Mouse (Mus musculus): ENCODE results near the gene Rapgef4. TPM values are rescaled to one million over a fixed set of nuclear protein-coding genes. Genes with fewer than 3 reads are reported as not detected.

The Rapgef4 gene
- polyA plus RNA-seq, 1 experiment from 2014 or later, result 5.3 TPM

GRCm38 (mm10) chr2:72282733-72283132 lies 301.7 kb downstream of the Rapgef4 start:
- Histone ChIP-seq H3K9me3 (replicated peaks) (no peaks in the 10 kb centered on the region), H3K27me3 (replicated peaks) (no peaks in the 10 kb centered on the region), H3K36me3 (no peaks in the 10 kb centered on the region), H3K9ac (no peak overlapping the region), H3K4me2 (no peak overlapping the region), H3K4me1 (replicated peaks) (peaks cover 24% of the 10 kb centered on the region), H3K27ac (ENCODE audit: poor library complexity, severe bottlenecking) (no peak overlapping the region), H3K4me3 (no peak overlapping the region)
- 70% methylated on average over 4 of the region's 4 CpGs for WGBS
- no peak for ATAC-seq (ENCODE audit: insufficient number of reproducible peaks, low FRiP score)

GRCm38 (mm10) chr2:72284689-72285088 lies 303.6 kb downstream of the Rapgef4 start:
- Histone ChIP-seq H3K27me3 (replicated peaks) (no peaks in the 10 kb centered on the region), H3K9ac (no peak overlapping the region), H3K4me2 (peak overlapping the region; percentile 71), H3K9me3 (replicated peaks) (no peaks in the 10 kb centered on the region), H3K36me3 (no peaks in the 10 kb centered on the region), H3K4me3 (no peak overlapping the region), H3K4me1 (replicated peaks) (peaks cover 39% of the 10 kb centered on the region), H3K27ac (ENCODE audit: poor library complexity, severe bottlenecking) (peak overlapping the region; percentile 92)
- WGBS, result 43% methylated on average over 7 of the region's 7 CpGs
- no peak for ATAC-seq (ENCODE audit: insufficient number of reproducible peaks, low FRiP score)

GRCm38 (mm10) chr2:72285256-72285887 lies 304.3 kb downstream of the Rapgef4 start, which contains the start of gene Map3k20:
Gene Map3k20, plus strand, starts transcription at chr2:72285637.
- H3K27me3 ChIP-seq (replicated peaks), result no peaks in the 10 kb centered on the region
- peak within 1 kb of the TSS; percentile 90 for H3K4me3 ChIP-seq
- peak within 1 kb of the TSS; percentile 96 for H3K9ac ChIP-seq
- H3K4me1 ChIP-seq (replicated peaks), result peaks cover 44% of the 10 kb centered on the region
- H3K27ac ChIP-seq (ENCODE audit: poor library complexity, severe bottlenecking), result peak within 1 kb of the TSS; percentile 92
- peak within 1 kb of the TSS; percentile 71 for H3K4me2 ChIP-seq
- WGBS, result 1% methylated on average over 49 of the region's 50 CpGs
- no peaks in the 10 kb centered on the region for H3K9me3 ChIP-seq (replicated peaks)
- ATAC-seq (ENCODE audit: insufficient number of reproducible peaks, low FRiP score), result peak; percentile 85
- H3K36me3 ChIP-seq, result no peaks in the 10 kb centered on the region

- H3K27ac ChIP-seq (ENCODE audit: poor library complexity, severe bottlenecking), result peak overlapping the region; percentile 92
- peaks cover 44% of the 10 kb centered on the region for H3K4me1 ChIP-seq (replicated peaks)
- H3K9me3 ChIP-seq (replicated peaks), result no peaks in the 10 kb centered on the region
- WGBS, result 2% methylated on average over 43 of the region's 60 CpGs
- H3K27me3 ChIP-seq (replicated peaks), result no peaks in the 10 kb centered on the region
- peak overlapping the region; percentile 71 for H3K4me2 ChIP-seq
- peak; percentile 67 for ATAC-seq (ENCODE audit: insufficient number of reproducible peaks, low FRiP score)
- peak overlapping the region; percentile 96 for H3K9ac ChIP-seq
- H3K4me3 ChIP-seq, result peak overlapping the region; percentile 90
- no peaks in the 10 kb centered on the region for H3K36me3 ChIP-seq
Observed at GRCm38 (mm10) chr2:72285888-72286661, 305.0 kb downstream of the Rapgef4 start.

GRCm38 (mm10) chr2:72287142-72287541 lies 306.1 kb downstream of the Rapgef4 start:
- Histone ChIP-seq H3K4me1 (replicated peaks) (peaks cover 44% of the 10 kb centered on the region), H3K4me3 (peak overlapping the region; percentile 32), H3K4me2 (peak overlapping the region; percentile 64), H3K27me3 (replicated peaks) (no peaks in the 10 kb centered on the region), H3K9me3 (replicated peaks) (no peaks in the 10 kb centered on the region), H3K36me3 (0 out of 2 replicates have a peak, but pooled peaks cover 3% of the 10 kb centered on the region), H3K27ac (ENCODE audit: poor library complexity, severe bottlenecking) (peak overlapping the region; percentile 92), H3K9ac (peak overlapping the region; percentile 74)
- 17% methylated on average over 4 of the region's 4 CpGs for WGBS
- no peak; the same call in 1 of the 2 replicates for ATAC-seq (ENCODE audit: insufficient number of reproducible peaks, low FRiP score)

- Histone ChIP-seq H3K36me3 (0 out of 2 replicates have a peak, but pooled peaks cover 3% of the 10 kb centered on the region), H3K27me3 (replicated peaks) (no peaks in the 10 kb centered on the region), H3K4me3 (no peak overlapping the region), H3K9me3 (replicated peaks) (no peaks in the 10 kb centered on the region), H3K4me1 (replicated peaks) (peaks cover 36% of the 10 kb centered on the region), H3K4me2 (no peak overlapping the region), H3K9ac (no peak overlapping the region), H3K27ac (ENCODE audit: poor library complexity, severe bottlenecking) (no peak overlapping the region)
- 78% methylated on average over 11 of the region's 11 CpGs for WGBS
- ATAC-seq (ENCODE audit: insufficient number of reproducible peaks, low FRiP score), result no peak
Observed at GRCm38 (mm10) chr2:72288932-72289534, 308.0 kb downstream of the Rapgef4 start.

- WGBS, result 80% methylated on average over 1 of the region's 1 CpGs
- no peaks in the 10 kb centered on the region for H3K27me3 ChIP-seq (replicated peaks)
- H3K4me2 ChIP-seq, result no peak overlapping the region
- no peak overlapping the region for H3K27ac ChIP-seq (ENCODE audit: poor library complexity, severe bottlenecking)
- no peak overlapping the region for H3K9ac ChIP-seq
- peaks cover 29% of the 10 kb centered on the region for H3K4me1 ChIP-seq (replicated peaks)
- peaks cover 8% of the 10 kb centered on the region; the same call in 1 of the 2 replicates for H3K36me3 ChIP-seq
- ATAC-seq (ENCODE audit: insufficient number of reproducible peaks, low FRiP score), result no peak
- H3K4me3 ChIP-seq, result no peak overlapping the region
- H3K9me3 ChIP-seq (replicated peaks), result no peaks in the 10 kb centered on the region
Observed at GRCm38 (mm10) chr2:72291103-72291502, 310.1 kb downstream of the Rapgef4 start.

- H3K4me3 ChIP-seq, result no peak overlapping the region
- no peaks in the 10 kb centered on the region for H3K27me3 ChIP-seq (replicated peaks)
- H3K9me3 ChIP-seq (replicated peaks), result no peaks in the 10 kb centered on the region
- whole genome bisulfite sequencing, result 85% methylated on average over 8 of the region's 8 CpGs
- no peak for ATAC-seq (ENCODE audit: insufficient number of reproducible peaks, low FRiP score)
- H3K4me2 ChIP-seq, result no peak overlapping the region
- H3K27ac ChIP-seq (ENCODE audit: poor library complexity, severe bottlenecking), result 0 out of 2 replicates have a peak overlapping the region, but pooled peaks have one; percentile 33
- H3K4me1 ChIP-seq (replicated peaks), result peaks cover 38% of the 10 kb centered on the region
- peaks cover 8% of the 10 kb centered on the region; the same call in 1 of the 2 replicates for H3K36me3 ChIP-seq
- H3K9ac ChIP-seq, result no peak overlapping the region
Observed at GRCm38 (mm10) chr2:72292573-72292972, 311.5 kb downstream of the Rapgef4 start.

- Histone ChIP-seq H3K9ac (no peak overlapping the region), H3K9me3 (replicated peaks) (no peaks in the 10 kb centered on the region), H3K4me3 (no peak overlapping the region), H3K36me3 (peaks cover 22% of the 10 kb centered on the region), H3K27ac (ENCODE audit: poor library complexity, severe bottlenecking) (no peak overlapping the region), H3K27me3 (replicated peaks) (no peaks in the 10 kb centered on the region), H3K4me2 (no peak overlapping the region), H3K4me1 (replicated peaks) (peaks cover 27% of the 10 kb centered on the region)
- no peak for ATAC-seq (ENCODE audit: insufficient number of reproducible peaks, low FRiP score)
- 80% methylated on average over 6 of the region's 6 CpGs for WGBS
Observed at GRCm38 (mm10) chr2:72294994-72295393, 314.0 kb downstream of the Rapgef4 start.

- no peak overlapping the region for H3K4me3 ChIP-seq
- H3K9me3 ChIP-seq (replicated peaks), result no peaks in the 10 kb centered on the region
- peak overlapping the region; percentile 56 for H3K27ac ChIP-seq (ENCODE audit: poor library complexity, severe bottlenecking)
- peak overlapping the region; percentile 32 for H3K4me2 ChIP-seq
- 84% methylated on average over 10 of the region's 10 CpGs for WGBS
- H3K9ac ChIP-seq, result 0 out of 2 replicates have a peak overlapping the region, but pooled peaks have one; percentile 20
- peaks cover 24% of the 10 kb centered on the region for H3K36me3 ChIP-seq
- H3K27me3 ChIP-seq (replicated peaks), result no peaks in the 10 kb centered on the region
- no peak for ATAC-seq (ENCODE audit: insufficient number of reproducible peaks, low FRiP score)
- H3K4me1 ChIP-seq (replicated peaks), result peaks cover 26% of the 10 kb centered on the region
Observed at GRCm38 (mm10) chr2:72296984-72297715, 316.1 kb downstream of the Rapgef4 start.
